Mouse (Mus musculus) small intestine, adult 2 months (tissue): ENCODE results near the gene Rplp2.

Source experiments
- CTCF ChIP-seq: fragments of 200-500 bp; IDR thresholded peaks from 2 replicates; pipeline ENCODE4 v1.5.1; 2012; ENCODE audit warnings: low read depth, mild to moderate bottlenecking, control low read depth, inconsistent platforms, low read length, moderate library complexity, mixed read lengths; ENCODE audit not compliant: insufficient replicate concordance, insufficient read length; ENCODE audit errors: extremely low read depth
- POLR2A ChIP-seq: fragments of 200-500 bp; IDR thresholded peaks from 2 replicates; pipeline ENCODE4 v1.6.1; 2012; ENCODE audit warnings: low read depth, mild to moderate bottlenecking, control low read depth, inconsistent platforms, low read length, moderate library complexity

GRCm38 (mm10) chr7:141429310-141429709 lies 17.9 kb upstream of the Rplp2 start, which contains the start of gene Cend1:
- TF ChIP-seq CTCF: no peak
- TF ChIP-seq POLR2A: no peak
